Mouse (Mus musculus): ENCODE data around the gene Parl. TPM values are rescaled to one million over a fixed set of nuclear protein-coding genes. Genes with fewer than 3 reads are reported as not detected.

Parl gene
- 41.9 and 43.6 TPM in 2 replicates for total RNA-seq (2015; ENCODE audit: low replicate concordance)
- total RNA-seq (2017; ENCODE audit: low replicate concordance) = 52.8 and 63.5 TPM in 2 replicates

DNA sequence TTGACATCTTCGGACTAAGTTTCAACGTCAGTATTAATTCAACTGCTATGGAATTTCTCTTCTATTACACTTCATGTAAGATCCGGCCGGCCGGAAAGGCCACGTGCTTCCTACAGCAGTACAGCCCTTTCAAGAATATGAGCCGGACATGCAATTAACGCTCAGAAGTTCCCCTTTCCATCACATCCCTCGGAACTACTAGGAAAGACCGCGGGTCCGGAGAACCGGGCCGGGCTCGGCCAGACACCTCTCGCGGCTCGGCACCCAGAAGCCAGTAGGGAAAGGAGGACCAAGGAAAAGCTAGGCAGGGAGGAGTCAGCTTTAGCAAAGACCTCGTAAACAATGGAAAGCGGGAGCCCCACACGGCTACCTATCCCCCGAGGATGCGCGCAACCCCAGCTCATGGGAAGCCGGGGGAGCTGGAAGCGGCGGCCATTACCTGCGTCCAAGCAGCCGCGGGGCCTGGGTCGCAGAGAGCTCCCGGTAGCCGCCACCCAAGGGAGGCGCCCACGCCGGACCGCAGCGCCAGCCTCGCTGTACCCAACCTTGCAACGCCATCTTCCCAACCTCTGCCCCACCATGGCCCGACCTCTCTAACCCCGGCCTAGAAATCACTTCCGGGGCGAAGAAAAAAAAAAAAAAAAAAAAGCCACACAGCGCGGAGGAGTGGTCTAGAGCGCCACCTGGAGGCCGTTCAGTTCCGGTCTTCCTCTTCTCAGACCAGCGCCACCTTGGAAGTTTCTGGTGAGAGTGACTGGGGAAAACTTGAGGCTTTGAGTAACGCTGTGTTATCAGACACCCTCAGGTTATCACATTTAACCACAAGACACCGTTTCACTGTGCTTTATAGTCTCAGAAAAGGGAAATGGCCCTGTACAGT is at the start of gene Parl:
TSS of gene Parl (minus strand) at position 618 of the 880 bp plus-strand sequence.
- ATAC-seq (replicated peaks; ENCODE audit: low FRiP score, poor library complexity, severe bottlenecking) = peak; percentile 89

DNA sequence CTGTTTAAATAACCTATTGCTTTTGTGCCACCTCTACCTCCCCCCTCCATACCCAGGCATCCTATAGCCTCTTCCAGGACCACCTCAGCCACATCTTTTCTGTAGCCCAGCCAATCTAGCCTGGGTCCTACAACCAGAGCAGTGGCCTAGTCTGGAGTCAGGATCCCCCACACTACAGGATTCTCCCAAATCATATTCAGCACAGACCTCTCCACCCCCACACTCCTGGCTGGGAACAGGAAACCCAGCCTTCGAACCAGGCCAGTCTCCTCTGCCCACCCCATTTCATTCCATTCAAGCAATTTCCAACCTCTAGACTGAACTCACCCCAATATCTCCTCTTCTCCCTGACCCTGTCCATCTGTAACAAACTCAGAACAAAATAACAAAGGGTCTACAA is 43.3 kb upstream of the Parl start:
- ATAC-seq (replicated peaks; ENCODE audit: low FRiP score, poor library complexity, severe bottlenecking) = no peak

DNA sequence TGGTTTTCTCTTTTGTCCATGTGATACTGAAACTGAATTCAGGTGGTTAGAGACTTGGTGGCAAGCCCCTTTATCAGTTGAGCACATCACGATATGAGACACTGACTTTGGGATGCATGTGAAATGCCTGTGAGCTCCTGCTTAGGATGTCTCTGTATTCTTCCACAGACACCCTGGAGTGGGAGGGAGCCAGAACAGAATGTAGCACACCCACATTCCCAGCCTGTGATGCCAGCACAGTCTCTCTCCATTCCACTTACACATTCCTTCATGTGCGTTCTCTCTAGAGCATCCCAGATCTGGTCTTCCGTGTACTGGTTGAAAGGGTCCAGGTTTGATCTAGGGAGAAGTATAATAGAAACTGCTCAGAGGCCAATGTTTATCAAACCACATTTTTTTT is 36.4 kb upstream of the Parl start:
- no peak for ATAC-seq (replicated peaks; ENCODE audit: low FRiP score, poor library complexity, severe bottlenecking)

DNA sequence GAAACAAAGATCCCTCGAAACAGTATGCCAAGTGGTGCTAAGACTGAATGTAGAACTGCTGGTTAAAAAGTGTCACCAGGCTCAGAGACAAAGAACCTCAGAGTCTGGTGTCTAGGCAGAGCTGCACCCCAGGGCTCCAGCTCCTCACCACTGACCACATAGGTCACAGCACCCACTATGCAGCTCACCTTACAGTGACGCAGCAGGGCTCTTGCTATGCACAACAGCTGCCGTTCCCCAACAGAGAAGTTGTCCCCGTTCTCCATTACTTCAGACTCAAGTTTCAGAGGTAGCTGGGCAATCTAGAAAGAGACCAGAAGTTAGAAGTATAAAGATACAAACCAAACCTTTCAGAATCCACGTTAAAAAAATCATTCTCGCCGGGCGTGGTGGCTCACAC is 32.7 kb upstream of the Parl start:
- no peak for ATAC-seq (replicated peaks; ENCODE audit: low FRiP score, poor library complexity, severe bottlenecking)

DNA sequence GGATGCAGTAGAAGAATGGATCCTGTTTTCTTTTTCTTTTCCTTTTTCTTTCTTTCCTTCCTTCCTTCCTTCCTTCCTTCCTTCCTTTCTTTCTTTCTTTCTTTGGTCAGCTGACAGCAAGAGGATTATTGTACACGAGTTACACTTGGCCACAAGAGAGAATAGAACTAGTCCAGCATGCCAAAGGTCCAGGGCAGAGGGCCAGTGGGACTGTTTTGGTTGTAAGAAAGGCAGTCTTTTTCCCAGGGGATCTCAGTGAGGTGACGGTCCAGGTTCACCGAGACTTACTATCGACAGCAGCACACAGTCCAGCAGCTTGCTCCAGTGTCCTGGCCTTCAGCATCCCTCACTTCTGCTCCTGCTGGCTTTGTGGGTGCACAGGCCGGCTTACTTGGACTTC is 26.1 kb upstream of the Parl start:
- no peak for ATAC-seq (replicated peaks; ENCODE audit: low FRiP score, poor library complexity, severe bottlenecking)

DNA sequence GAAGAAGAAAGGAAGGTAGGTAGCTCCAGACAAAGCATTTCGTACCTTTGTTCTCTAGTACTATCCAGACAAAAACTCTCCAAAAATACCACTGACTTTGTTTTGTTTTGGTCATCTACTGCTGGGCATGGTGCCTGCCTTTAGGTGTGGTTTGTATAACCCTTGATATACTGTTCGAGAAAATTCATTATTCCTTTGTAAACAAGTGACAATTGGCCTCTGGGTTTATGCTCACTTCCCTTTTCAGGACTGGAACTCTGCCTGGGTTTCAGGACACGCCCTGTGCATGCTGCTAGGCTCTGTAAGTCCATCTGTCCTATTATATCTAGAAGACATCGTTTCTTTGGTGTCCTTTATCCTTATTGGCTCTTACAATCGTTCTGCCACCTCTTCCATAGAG is 23.1 kb upstream of the Parl start, which contains the start of gene Cyp2ab1:
TSS of gene Cyp2ab1 (minus strand) at position 119 of the 400 bp plus-strand sequence.
- no peak for ATAC-seq (replicated peaks; ENCODE audit: low FRiP score, poor library complexity, severe bottlenecking)

DNA sequence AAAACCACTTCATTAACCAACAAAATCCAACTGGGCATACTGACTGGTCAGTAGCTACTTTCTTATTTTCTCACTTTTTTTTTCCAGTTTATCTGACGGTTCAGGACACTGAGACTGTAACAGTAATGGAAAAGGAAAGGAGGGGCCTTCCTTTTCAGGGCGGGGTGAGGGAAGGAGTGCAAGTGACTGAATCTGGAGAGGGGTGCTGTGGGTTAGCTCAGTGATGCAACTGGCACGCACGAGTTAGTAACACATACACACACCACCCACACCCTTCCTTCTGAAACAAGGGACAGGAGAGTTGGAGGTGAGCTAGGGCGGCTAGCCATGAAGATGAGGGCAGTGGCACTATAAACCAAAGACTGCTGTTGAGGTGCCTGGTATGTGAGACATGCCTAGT is 21.7 kb upstream of the Parl start:
- ATAC-seq (replicated peaks; ENCODE audit: low FRiP score, poor library complexity, severe bottlenecking) = no peak

DNA sequence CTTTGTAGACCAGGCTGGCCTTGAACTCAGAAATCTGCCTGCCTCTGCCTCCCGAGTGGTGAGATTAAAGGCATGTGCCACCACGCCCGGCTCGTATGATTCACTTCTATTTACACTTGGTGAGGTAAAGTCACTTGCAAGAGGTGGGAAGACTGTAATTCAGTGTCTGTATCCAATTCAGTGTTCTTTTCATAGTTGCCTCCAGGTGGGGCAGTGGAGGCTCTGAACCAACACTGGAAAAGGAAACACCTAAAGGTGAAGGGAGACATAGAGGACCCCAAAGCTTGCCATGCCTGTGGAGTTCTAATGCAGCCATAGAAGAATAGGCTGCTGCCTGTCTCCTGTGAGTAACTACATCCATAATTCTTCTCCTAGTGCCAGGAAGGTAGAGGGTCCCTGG is 20.1 kb upstream of the Parl start:
- no peak for ATAC-seq (replicated peaks; ENCODE audit: low FRiP score, poor library complexity, severe bottlenecking)

DNA sequence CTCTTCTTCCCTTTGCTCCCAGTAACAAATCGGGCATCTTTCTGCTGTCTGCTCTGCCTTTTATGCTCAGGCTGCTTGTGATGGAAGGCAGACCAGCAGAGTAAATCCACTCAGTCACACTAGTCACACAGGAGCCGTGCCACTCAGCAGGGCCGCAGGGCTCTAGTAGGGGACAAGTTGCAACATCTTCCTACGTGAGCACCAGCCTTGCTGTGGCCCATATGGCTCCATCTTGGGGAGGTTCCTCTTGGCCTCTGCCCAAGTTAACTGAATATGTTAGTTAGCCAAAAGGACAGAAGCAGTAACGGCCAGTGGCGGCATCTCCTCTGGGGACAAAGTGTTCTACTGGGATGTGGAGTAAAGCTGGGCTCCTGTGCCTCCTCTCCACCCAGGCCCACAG is 14.6 kb upstream of the Parl start:
- no peak for ATAC-seq (replicated peaks; ENCODE audit: low FRiP score, poor library complexity, severe bottlenecking)

DNA sequence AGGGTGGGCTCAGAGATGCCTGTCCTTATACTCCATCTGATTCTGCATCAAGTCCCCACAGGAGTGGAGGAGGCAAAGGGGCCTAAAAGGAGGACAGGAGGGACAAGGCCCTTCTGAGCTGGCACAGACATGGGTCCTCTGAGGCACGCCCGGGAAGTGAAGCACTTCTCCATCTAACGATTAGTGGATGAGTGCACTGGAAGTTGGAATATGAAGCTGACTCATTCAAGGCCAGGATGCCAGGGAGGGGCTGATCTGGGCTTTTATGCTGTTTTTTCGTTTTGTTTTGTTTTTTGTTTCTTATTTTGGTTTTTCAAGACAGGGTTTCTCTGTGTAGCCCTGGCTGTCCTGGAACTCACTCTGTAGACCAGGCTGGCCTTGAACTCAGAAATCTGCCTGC is 13.1 kb upstream of the Parl start:
- ATAC-seq (replicated peaks; ENCODE audit: low FRiP score, poor library complexity, severe bottlenecking) = no peak

DNA sequence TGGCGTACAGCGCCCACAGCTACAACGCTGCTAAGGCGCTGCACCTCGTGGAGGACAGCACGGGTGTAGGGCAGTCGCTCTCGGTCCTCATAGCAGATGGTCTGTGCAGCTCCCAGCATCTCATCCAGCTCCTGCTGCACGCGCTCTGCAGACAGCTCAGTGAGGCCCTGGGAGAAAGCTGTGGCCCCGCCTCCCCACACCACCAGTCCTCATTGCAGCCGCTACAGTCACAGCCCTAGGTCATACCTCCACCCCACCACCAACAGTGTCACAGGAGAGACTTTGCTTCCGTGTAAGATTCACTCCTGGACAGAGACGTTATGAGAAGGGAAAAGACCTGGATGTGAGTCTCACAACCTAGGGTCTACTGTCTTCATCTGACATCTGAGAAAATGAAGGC is 10.1 kb upstream of the Parl start:
- ATAC-seq (replicated peaks; ENCODE audit: low FRiP score, poor library complexity, severe bottlenecking) = no peak

DNA sequence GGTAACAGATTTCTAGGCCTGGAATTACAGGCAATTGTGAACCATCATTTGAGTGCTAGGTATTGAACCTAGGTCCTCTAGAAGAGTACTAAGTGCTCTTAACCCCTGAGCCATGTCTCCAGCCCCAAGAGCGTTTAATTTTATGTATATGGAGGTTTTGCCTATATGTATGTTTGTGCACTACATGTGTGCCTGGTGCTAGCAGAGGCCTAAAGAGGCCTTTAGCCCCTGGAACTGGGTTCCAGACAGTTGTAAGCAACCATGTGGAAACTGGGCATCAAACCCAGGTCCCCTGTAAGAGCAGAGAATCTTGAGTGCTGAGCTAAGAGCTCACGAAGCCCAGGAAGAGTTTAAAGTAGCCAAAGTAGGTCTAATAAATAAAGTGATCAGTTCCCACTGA is 2.1 kb downstream of the Parl start:
- ATAC-seq (replicated peaks; ENCODE audit: low FRiP score, poor library complexity, severe bottlenecking) = no peak

DNA sequence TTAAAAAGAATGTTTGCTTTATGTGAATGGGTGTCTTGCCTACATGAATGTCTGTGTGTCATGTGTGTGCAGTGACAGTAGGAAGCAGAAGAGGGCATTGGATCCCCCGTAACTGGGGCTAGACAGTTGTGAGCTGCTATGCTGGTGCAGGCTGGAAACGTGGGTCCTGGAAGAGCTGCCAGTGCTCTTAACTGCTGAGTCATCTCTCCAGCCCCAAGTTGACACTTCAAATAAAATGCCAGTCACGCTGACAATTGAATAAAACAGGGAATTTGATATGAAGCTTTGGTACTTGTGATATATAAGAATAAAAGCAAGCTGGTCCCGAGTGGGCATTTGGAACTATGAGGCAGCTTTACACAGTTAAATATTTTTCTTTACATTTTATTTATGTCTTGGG is 21.9 kb downstream of the Parl start:
- no peak for ATAC-seq (replicated peaks; ENCODE audit: low FRiP score, poor library complexity, severe bottlenecking)

DNA sequence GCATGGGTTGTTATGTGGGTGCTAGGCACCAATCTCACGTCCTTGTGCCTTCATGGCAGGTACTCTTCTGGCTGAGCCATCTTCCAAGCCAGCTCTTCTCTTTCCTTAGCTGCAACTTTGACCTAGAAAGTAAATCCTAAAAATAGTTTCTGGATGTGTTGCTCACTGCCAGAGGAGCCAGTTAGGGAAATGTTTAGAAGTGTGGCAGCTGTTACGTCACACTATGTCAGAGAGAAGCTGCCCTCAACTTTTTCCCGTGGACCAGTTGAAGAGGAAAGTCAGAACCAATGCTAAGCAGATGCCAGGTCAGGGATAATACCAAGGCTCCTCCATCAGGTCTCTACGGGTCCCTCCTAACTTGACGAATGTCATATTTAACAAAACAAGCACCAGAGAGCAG is 22.8 kb downstream of the Parl start:
- ATAC-seq (replicated peaks; ENCODE audit: low FRiP score, poor library complexity, severe bottlenecking) = no peak

DNA sequence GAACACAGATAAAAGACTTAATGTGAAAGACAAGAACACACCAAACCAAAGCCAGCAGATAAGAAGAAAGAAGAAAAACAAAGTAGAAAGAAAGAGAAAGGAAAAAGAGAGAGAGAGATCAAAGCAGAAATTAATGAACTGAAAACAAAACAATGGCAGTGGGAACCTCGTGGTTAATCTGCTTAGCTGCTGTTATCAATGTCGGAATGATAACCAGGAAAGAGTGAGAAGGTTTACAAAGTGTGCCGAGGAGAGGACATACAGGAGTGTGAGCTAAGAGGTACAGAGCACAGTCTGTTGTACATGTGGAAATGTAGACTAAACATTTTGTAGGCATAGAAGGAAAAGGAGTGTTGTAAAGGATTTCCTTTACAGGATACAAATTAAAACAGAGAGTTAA is 29.2 kb downstream of the Parl start:
- no peak for ATAC-seq (replicated peaks; ENCODE audit: low FRiP score, poor library complexity, severe bottlenecking)

DNA sequence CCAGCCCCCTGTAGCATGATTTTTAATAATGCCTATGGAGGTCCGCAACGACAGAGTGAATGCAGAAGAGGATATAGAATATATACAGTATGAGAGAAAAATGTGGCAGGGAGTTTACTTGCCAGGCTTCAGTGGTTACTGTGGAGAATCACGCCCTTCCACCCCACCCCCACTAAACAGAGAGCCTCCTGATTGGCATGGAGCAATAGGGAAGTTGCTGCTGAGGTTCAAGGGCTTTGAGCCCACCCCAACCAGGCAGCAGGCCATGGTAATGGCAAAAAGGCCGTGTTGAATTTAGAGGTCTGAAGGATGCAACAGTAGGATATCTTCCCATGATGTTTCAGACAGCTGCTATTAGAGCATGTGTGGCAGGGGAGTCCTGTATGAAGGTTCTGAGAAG is 30.8 kb downstream of the Parl start:
- ATAC-seq (replicated peaks; ENCODE audit: low FRiP score, poor library complexity, severe bottlenecking) = no peak

DNA sequence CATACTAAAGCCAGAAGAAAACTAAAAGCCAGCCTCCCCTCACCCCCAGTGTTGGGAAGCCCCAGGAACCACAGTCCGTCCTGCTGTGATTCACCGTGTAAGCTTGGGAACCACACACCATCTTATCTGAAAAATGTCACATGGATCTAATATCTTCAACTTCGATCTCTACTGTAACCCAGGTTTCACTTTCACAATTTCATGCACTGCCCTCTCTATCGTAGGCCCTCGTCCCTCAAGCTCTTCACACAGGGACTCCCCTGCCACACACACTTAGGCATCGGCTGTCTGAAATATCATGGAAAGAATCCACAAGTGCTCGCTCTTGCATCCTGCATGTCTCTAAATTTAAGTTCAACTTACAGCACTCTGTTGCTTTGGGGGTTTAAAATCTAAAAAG is 37.1 kb downstream of the Parl start:
- ATAC-seq (replicated peaks; ENCODE audit: low FRiP score, poor library complexity, severe bottlenecking) = no peak

DNA sequence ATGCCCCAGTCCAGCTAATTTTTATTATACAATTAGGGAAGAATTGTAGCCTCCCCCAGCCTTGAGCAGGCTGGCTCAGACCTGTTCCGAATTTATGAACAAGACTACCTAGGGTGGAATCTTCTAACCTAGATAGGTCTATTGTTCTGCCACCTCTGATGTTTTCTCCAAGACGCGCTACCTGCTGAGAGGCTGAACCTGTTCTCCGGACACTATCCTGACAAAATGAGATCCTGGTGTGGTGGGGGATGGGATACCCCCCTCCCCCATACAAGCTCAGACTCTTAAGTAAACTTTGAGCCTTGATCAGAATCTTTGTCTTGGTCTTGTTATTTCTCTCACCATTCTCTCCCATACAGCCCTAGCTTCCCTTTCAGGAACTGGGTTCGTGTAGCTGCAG is 44.3 kb downstream of the Parl start:
- ATAC-seq (replicated peaks; ENCODE audit: low FRiP score, poor library complexity, severe bottlenecking) = no peak

DNA sequence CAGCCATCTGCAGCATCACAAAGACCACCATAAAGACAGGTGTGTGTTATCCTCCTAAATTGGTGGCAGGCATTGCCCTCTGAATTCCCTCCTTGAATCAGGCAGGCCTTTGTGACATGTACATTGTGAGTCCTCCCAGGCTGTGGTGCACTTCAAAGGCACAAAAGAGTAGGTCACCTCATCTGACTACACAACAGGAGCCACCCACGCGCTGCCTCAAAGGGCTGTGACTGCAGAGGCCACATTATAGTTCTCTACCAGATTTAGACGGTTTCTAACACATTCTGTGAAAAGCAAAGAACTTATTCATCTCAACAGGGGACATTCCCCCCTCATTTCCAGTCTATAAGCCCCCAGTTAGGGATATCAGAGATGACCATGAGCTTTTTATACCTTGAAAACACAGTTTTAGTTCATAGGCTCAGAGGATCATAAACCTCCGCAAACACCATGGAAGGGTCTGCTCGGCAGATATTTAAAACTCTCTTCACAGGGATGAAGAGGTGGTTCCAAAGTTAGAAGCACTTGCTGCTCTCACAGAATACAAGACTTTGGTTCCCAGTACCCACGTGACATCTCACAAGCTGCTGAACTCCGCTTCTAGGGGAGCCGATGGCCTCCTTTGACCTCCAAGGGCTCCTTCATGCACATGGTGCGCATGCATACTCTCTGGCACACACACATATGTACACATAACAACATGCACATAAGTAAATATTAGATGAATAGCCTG is 53.6 kb downstream of the Parl start:
- ATAC-seq (replicated peaks; ENCODE audit: low FRiP score, poor library complexity, severe bottlenecking) = no peak

DNA sequence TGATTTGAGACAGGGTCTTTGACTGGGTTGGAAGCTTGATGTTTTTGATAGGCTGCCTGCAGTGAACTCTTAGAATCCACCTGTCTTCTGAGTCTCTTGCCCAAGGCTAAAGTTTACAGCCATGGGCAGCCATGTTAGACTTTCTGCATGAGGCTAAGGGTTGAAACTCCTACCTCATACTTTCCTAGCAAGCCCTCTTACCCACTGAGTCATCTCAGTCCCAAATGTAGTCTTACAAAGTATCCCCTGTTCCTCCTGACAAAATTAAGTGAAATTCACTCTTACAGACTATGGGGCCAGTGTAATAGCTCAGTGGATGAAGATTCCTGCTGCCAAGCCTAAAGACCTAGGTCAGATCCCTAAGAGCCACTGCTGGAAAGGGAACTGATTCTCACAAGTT is 55.1 kb downstream of the Parl start:
- no peak for ATAC-seq (replicated peaks; ENCODE audit: low FRiP score, poor library complexity, severe bottlenecking)
